Mouse (Mus musculus) urinary bladder, adult 18-20 months (tissue): ENCODE measurements around the gene Cxcl3.
"Not testable (repeated sequence)": the region's sequence is repeated elsewhere in the genome, so short reads cannot be mapped to it uniquely, and the experiment has no call there.

Experiments used
- DNase-seq, 2 experiments: peaks; one replicate each; pipeline ENCODE4 v3.0.0; 2022; ENCODE audit warnings: low spot score in 2 of 2, mixed read lengths in 2 of 2

Cxcl3 gene

DNA sequence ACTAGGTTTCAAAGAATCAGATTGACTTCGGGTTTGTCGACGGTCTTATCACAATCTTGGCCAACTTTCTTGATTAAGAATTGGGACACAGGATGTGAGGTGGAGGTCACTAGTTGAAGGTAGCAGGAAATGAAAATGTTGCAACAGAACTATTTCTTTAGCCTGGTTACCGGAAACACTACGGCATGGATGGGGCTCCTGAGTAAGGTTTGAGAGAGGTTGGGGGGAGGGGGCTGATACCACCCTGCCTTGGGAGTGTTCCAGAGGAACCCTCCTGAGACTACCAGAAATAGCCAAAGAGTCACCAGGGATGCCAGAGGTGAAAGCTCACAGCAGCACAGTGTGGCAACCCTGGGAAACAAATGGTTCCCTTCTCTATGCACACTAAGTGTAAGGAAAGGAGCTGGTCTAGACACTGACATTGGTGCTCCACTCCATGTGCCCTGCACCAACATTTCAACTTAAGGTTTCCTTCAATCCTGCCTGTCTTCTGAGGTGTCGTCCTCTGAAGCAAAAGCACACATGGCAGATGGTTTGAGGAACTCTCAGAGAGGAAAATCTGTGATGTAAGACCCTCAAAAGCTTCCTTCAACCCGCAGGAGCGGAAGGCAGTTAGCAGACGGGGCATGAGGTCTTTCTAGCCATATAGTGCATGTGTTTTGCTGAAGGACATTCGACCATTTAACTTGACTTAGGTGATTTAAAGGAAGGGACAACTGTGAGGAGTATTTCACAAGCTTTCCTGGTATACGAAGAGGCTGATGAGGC lies 3.6 kb downstream of the Cxcl3 start:
- no peak for DNase-seq

DNA sequence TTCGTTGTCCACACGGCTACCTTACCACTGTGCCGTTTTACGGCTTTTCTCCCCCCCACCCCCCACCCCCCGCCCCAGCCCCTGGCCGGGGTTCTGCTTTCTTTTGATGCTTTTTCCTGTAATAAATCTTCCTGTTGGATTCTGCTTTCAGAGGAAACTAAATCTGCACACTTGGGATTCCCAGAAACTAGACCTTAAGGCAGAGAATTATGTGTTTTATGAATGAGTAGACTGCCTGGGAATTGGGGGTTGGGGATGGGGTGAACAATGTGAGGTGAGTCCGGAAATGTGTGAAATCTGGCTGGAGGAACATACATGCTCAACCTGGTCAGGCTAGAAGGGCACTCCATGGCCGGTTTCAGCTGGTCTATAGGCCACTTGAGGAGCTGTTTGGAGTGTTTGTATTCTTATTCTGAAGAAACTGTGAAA lies 4.2 kb downstream of the Cxcl3 start:
- DNase-seq: no peak

- no peak for DNase-seq
These were observed 8.3 kb downstream of the Cxcl3 start, which contains the start of gene Cxcl15 for GRCm38 (mm10) chr5:90794195-90794625. Cxcl15 (plus strand) TSS chr5:90794534.

GRCm38 (mm10) chr5:90795392-90795791 lies 9.5 kb downstream of the Cxcl3 start:
- not testable (repeated sequence) for DNase-seq

DNA sequence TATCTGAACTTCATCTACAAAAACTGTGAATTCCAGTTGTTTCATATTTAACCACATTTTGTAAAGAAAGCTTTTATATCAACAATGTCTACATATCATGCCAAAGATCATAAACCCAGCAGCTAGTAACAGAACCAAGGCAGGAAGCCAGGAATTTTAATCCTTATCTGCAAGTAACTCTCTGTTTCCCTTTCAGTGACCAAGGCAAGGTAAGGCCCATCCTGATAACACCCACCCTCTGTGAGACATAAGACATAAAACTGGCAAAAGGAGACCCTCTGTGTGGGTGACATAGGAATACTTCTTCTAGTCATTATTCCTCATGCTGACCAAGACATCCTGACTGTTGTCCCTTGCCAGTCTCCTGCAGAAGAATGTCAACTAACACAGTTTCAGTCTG lies 18.7 kb downstream of the Cxcl3 start:
- DNase-seq: no peak

DNA sequence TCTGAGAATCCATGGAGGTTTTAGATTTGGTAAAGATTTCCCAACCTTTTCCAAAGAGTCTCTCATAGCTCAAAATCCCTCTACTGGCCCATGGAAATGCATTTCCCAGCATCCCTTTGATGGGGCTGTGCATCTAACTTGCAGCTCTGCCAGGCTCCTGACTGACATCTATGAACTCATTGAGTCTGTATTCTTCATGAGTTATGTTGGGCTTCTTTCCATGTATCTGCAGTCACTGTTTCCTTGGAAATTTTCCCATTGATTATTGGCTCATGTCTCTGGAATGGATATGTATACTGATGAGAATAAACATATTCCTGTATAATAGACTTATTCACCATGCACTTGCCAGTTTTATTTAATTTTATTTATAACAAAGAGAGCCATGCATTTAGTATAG lies 20.1 kb downstream of the Cxcl3 start:
- DNase-seq: no peak

DNA sequence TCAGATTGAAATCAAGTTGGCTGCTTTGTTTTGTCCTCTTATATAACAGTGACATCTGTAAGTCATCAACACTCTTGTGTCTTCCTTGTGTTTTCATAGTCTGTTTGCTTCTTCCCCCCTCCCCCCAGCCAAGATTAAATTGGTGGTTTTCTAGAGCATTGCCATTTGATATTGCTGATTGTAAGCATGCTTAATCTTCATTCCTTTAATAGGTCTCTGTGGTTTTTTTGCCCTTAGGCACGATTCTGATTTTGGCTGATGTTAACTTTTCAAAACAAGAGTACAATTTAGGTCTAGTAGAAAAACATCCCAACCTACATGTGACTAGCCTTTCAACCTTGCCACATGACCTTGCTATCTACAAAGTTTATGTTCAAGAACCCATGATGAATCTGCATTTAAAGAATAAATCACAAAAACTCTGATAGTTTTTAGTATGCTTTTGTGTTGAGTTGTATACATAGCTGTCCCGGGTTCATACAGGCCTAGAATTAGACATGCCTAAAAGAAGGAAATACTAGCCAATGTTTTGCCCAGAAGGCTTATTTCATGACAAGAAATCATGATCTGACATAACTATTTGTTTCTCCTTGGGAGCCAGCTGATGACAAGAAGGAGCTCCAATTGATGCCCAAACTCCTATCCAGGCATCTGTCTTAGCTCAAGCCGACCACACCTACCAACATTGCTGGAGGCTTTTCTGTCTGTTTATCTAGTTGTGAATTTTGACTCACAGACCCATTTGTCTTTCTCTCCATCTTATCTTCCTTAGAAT lies 21.5 kb downstream of the Cxcl3 start:
- no peak for DNase-seq

GRCm38 (mm10) chr5:90819756-90820155 lies 33.9 kb downstream of the Cxcl3 start:
- DNase-seq: no peak

DNA sequence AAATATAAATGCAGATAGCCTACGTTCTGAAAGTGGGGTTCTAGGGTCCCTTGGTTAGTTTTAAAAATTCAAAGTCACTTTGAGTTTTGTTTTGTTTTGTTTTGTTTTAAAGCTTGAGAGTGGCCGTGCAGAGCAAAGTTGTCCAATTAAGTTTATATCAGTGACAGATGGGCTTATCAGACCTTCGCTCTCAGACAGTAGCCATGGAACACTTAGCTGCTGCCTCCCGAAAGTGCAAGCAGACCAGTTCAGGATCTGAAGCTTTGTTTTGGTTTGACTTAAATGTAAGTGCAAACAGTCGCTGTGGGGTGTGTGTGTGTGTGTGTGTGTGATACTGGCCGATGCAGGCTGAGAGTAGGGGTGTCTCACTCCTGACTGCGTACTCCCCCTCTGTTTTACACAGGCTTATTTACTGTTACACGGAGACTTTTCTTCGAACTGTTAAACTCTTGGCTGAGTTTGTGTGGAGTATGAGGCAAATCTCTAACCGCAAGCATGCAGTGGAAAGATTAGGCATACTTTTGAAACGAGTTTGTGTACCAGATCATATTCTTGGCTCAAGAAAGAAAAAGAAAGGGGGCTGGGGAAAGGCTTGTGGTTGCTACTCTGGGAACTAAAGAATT lies 46.4 kb downstream of the Cxcl3 start:
- DNase-seq: no peak

DNA sequence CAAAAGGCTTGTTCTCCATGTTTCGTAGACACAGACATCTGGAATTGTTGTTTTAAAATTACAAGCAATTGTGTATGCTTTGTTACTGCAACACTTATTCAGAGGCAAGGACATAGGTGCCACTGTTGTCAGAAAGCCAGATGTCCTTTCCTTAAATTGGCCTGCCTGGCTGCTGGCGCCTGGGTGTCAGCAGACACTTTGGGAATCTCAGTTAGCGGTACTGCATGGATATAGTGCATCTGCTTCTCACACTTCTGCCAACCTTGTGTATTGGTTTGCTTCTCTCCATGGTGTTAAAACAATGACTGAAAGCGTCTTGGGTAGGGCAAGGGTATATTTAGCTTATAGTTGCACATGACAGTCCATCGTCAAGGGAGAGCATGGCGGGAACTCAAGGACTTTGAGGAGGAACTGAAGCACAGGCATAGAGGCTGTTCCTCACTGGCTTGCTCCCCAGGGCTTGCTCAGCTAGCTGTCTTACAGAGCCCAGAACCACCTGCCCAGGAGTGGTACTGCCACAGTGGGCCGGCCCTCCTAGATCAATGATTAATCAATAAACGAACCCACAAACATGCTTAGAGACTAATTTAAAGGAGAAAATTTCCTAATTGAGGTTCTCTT lies 47.0 kb downstream of the Cxcl3 start:
- no peak for DNase-seq

GRCm38 (mm10) chr5:90834436-90834835 lies 48.5 kb downstream of the Cxcl3 start:
- DNase-seq: no peak

DNA sequence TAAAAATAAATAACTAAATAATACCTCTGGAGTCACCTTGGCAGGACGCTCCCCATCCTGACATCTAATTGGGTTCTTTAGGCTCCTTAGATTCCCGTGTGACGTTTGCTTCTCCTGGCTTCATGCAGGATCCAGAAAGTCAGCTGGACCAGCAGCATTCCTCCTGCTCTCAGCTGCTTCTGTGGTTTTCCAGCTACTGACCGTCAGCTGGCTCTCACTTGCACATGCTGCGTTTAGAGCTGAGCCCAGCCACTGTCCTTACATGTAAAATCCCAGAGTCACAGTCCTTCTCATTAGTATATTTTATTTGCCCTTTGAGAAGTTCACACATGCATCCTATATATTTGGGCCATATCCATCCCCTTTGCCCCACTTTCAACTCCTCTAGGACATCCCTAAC lies 52.7 kb downstream of the Cxcl3 start:
- DNase-seq: no peak
